ENCODE assay signal across 15 mouse cellular contexts in the genomic region with DNA sequence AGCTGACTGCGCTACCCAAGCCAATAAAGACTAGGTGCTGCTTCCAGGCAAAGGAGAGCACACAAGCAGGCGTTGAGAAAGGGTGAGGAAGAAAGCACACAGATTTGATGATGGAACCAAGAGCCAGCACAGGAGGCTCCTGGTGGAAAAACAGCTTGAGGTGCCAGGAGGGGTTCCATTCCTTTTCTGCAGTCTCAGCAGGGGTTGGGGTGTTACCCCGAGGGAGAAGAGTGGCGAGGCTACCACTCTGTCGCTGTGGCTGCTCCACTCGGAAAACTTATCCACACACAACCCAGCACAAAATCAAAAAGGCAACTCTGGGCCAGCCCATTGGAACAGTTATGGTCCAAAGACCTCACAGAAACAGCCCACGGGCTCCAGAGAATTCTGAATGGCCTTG. TPM values are rescaled to one million over a fixed set of nuclear protein-coding genes. Genes with fewer than 3 reads are reported as not detected.
DNase-seq lines count a peak whose midpoint lies in the region; ATAC-seq lines count a peak whose summit lies in the region.
"Had no signal": no experiment of that assay in that cellular context is flagged by ENCODE, and none has a peak within 500 bp of the region (broad histone marks: within the 10 kb centered on the region; RNA-seq: fewer than 3 reads in every experiment).

No protein-coding gene starts in this region.

- no peaks in the 10 kb centered on the region for H3K27me3 ChIP-seq in hindbrain, embryonic 10.5 days (ENCODE audit: insufficient read depth, poor library complexity, severe bottlenecking)
- H3K27me3 ChIP-seq in hindbrain, embryonic 11.5 days (ENCODE audit: control insufficient read depth, insufficient read depth, low read length) = no peaks in the 10 kb centered on the region
- H3K27me3 ChIP-seq in midbrain, embryonic 12.5 days = no peaks in the 10 kb centered on the region
- no peaks in the 10 kb centered on the region for H3K27me3 ChIP-seq in midbrain, embryonic 14.5 days (ENCODE audit: control insufficient read depth, insufficient read depth, low read length)
- H3K27me3 ChIP-seq in hindbrain, embryonic 14.5 days (ENCODE audit: control insufficient read depth, insufficient read depth, low read length) = no peaks in the 10 kb centered on the region
- no peaks in the 10 kb centered on the region for H3K27me3 ChIP-seq in neural tube, embryonic 15.5 days (replicated peaks)
- H3K27me3 ChIP-seq in liver, embryonic 12.5 days (replicated peaks) = no peaks in the 10 kb centered on the region
- H3K27me3 ChIP-seq: heart, embryonic 13.5 days; stomach, embryonic 15.5 days had no signal

- no peak for ATAC-seq in hindbrain, embryonic 11.5 days (ENCODE audit: low FRiP score)
- ATAC-seq in midbrain, embryonic 12.5 days (ENCODE audit: low FRiP score, low read depth) = no peak
- no peak for ATAC-seq in midbrain, embryonic 14.5 days (ENCODE audit: low FRiP score, low TSS enrichment)
- ATAC-seq in hindbrain, embryonic 14.5 days (ENCODE audit: low FRiP score) = no peak
- no peak for ATAC-seq in neural tube, embryonic 15.5 days (ENCODE audit: low FRiP score)
- ATAC-seq in liver, embryonic 12.5 days = no peak

- DNase-seq in hindbrain, embryonic 10.5 days (ENCODE audit: low spot score) = no peak
- DNase-seq in hindbrain, embryonic 11.5 days (ENCODE audit: low spot score) = no peak
- no peak for DNase-seq in midbrain, embryonic 14.5 days
- DNase-seq in hindbrain, embryonic 14.5 days (ENCODE audit: low spot score) = no peak
- DNase-seq in spleen, postnatal 10 days (ENCODE audit: low spot score in 2 of 2) = no peak
- DNase-seq: gastrocnemius, postnatal 36 days; thymus, postnatal 14 days had no signal

- no peaks in the 10 kb centered on the region for H3K9me3 ChIP-seq in hindbrain, embryonic 10.5 days
- H3K9me3 ChIP-seq in hindbrain, embryonic 11.5 days (ENCODE audit: control insufficient read depth, low read length) = no peaks in the 10 kb centered on the region
- H3K9me3 ChIP-seq in midbrain, embryonic 12.5 days = no peaks in the 10 kb centered on the region
- H3K9me3 ChIP-seq in midbrain, embryonic 14.5 days (ENCODE audit: control insufficient read depth, low read length) = no peaks in the 10 kb centered on the region
- H3K9me3 ChIP-seq in hindbrain, embryonic 14.5 days (ENCODE audit: control insufficient read depth, low read length) = no peaks in the 10 kb centered on the region
- no peaks in the 10 kb centered on the region for H3K9me3 ChIP-seq in neural tube, embryonic 15.5 days (replicated peaks)
- H3K9me3 ChIP-seq in liver, embryonic 12.5 days (replicated peaks) = no peaks in the 10 kb centered on the region
- H3K9me3 ChIP-seq: G1E; heart, embryonic 13.5 days; stomach, embryonic 15.5 days had no signal

- peaks cover 21% of the 10 kb centered on the region for H3K4me1 ChIP-seq in hindbrain, embryonic 10.5 days (replicated peaks)
- no peaks in the 10 kb centered on the region for H3K4me1 ChIP-seq in hindbrain, embryonic 11.5 days (replicated peaks; ENCODE audit: control insufficient read depth, insufficient read depth, low read length)
- no peaks in the 10 kb centered on the region for H3K4me1 ChIP-seq in midbrain, embryonic 12.5 days
- no peaks in the 10 kb centered on the region for H3K4me1 ChIP-seq in midbrain, embryonic 14.5 days (ENCODE audit: control insufficient read depth, insufficient read depth, low read length)
- no peaks in the 10 kb centered on the region for H3K4me1 ChIP-seq in hindbrain, embryonic 14.5 days (replicated peaks; ENCODE audit: control insufficient read depth, insufficient read depth, low read length)
- H3K4me1 ChIP-seq in neural tube, embryonic 15.5 days = peaks cover 7% of the 10 kb centered on the region; the same call in 1 of the 2 replicates
- H3K4me1 ChIP-seq in liver, embryonic 12.5 days = no peaks in the 10 kb centered on the region
- H3K4me1 ChIP-seq: stomach, embryonic 15.5 days had no signal

- 63% methylated on average over 7 of the region's 7 CpGs for WGBS in hindbrain, embryonic 10.5 days
- WGBS in hindbrain, embryonic 11.5 days = 67% methylated on average over 7 of the region's 7 CpGs
- WGBS in midbrain, embryonic 12.5 days = 60% methylated on average over 7 of the region's 7 CpGs
- WGBS in midbrain, embryonic 14.5 days = 72% methylated on average over 7 of the region's 7 CpGs
- WGBS in hindbrain, embryonic 14.5 days = 68% methylated on average over 7 of the region's 7 CpGs
- WGBS in neural tube, embryonic 15.5 days = 66% methylated on average over 7 of the region's 7 CpGs
- WGBS in liver, embryonic 12.5 days (ENCODE audit: insufficient replicate concordance) = 69% methylated on average over 7 of the region's 7 CpGs

- no peak overlapping the region for H3K4me2 ChIP-seq in hindbrain, embryonic 11.5 days (replicated peaks; ENCODE audit: low read depth, low read length)
- H3K4me2 ChIP-seq in midbrain, embryonic 12.5 days (replicated peaks) = no peak overlapping the region
- H3K4me2 ChIP-seq in midbrain, embryonic 14.5 days (ENCODE audit: low read length) = no peak overlapping the region
- no peak overlapping the region for H3K4me2 ChIP-seq in hindbrain, embryonic 14.5 days (replicated peaks)
- no peak overlapping the region for H3K4me2 ChIP-seq in neural tube, embryonic 15.5 days
- no peak overlapping the region for H3K4me2 ChIP-seq in liver, embryonic 12.5 days
- H3K4me2 ChIP-seq: heart, embryonic 13.5 days had no signal

- no peak overlapping the region for H3K4me3 ChIP-seq in hindbrain, embryonic 10.5 days
- no peak overlapping the region for H3K4me3 ChIP-seq in hindbrain, embryonic 11.5 days (ENCODE audit: low read depth, low read length)
- no peak overlapping the region for H3K4me3 ChIP-seq in midbrain, embryonic 12.5 days
- H3K4me3 ChIP-seq in midbrain, embryonic 14.5 days (replicated peaks; ENCODE audit: low read depth, low read length) = no peak overlapping the region
- no peak overlapping the region for H3K4me3 ChIP-seq in hindbrain, embryonic 14.5 days (replicated peaks; ENCODE audit: low read length)
- no peak overlapping the region for H3K4me3 ChIP-seq in neural tube, embryonic 15.5 days (replicated peaks)
- H3K4me3 ChIP-seq in liver, embryonic 12.5 days = no peak overlapping the region
- H3K4me3 ChIP-seq: heart, embryonic 13.5 days; stomach, embryonic 15.5 days had no signal

- no peak overlapping the region for H3K9ac ChIP-seq in hindbrain, embryonic 11.5 days (ENCODE audit: low read depth, low read length)
- no peak overlapping the region for H3K9ac ChIP-seq in midbrain, embryonic 12.5 days (replicated peaks)
- no peak overlapping the region for H3K9ac ChIP-seq in midbrain, embryonic 14.5 days (replicated peaks; ENCODE audit: low read length)
- no peak overlapping the region for H3K9ac ChIP-seq in hindbrain, embryonic 14.5 days
- no peak overlapping the region for H3K9ac ChIP-seq in neural tube, embryonic 15.5 days (replicated peaks)
- no peak overlapping the region for H3K9ac ChIP-seq in liver, embryonic 12.5 days
- H3K9ac ChIP-seq: heart, embryonic 13.5 days; stomach, embryonic 15.5 days had no signal

- 0 out of 2 replicates have a peak overlapping the region, but pooled peaks have one; percentile 35 for H3K27ac ChIP-seq in hindbrain, embryonic 10.5 days
- H3K27ac ChIP-seq in hindbrain, embryonic 11.5 days (ENCODE audit: low read depth, low read length) = no peak overlapping the region
- H3K27ac ChIP-seq in midbrain, embryonic 12.5 days (replicated peaks) = peak overlapping the region; percentile 4; the same call in 1 of the 2 replicates
- H3K27ac ChIP-seq in midbrain, embryonic 14.5 days (replicated peaks; ENCODE audit: low read depth, low read length) = no peak overlapping the region
- H3K27ac ChIP-seq in hindbrain, embryonic 14.5 days = peak overlapping the region; percentile 14; the same call in 1 of the 2 replicates
- 0 out of 2 replicates have a peak overlapping the region, but pooled peaks have one; percentile 18 for H3K27ac ChIP-seq in neural tube, embryonic 15.5 days (replicated peaks)
- H3K27ac ChIP-seq in liver, embryonic 12.5 days = no peak overlapping the region
- H3K27ac ChIP-seq: heart, embryonic 13.5 days; kidney, postnatal 0 days; stomach, embryonic 15.5 days had no signal

- peaks cover 49% of the 10 kb centered on the region for H3K36me3 ChIP-seq in hindbrain, embryonic 10.5 days
- no peaks in the 10 kb centered on the region for H3K36me3 ChIP-seq in hindbrain, embryonic 11.5 days (ENCODE audit: control insufficient read depth, insufficient read depth, low read length)
- H3K36me3 ChIP-seq in midbrain, embryonic 12.5 days = peaks cover 43% of the 10 kb centered on the region
- peaks cover 86% of the 10 kb centered on the region for H3K36me3 ChIP-seq in midbrain, embryonic 14.5 days (ENCODE audit: control insufficient read depth, insufficient read depth, low read length)
- peaks cover 89% of the 10 kb centered on the region for H3K36me3 ChIP-seq in hindbrain, embryonic 14.5 days (replicated peaks; ENCODE audit: control insufficient read depth, insufficient read depth)
- H3K36me3 ChIP-seq in neural tube, embryonic 15.5 days = peaks cover 80% of the 10 kb centered on the region
- 0 out of 2 replicates have a peak, but pooled peaks cover 5% of the 10 kb centered on the region for H3K36me3 ChIP-seq in liver, embryonic 12.5 days
- H3K36me3 ChIP-seq: stomach, embryonic 15.5 days had no signal

RNA-seq across cellular contexts. Expression of a gene that starts 29.5 kb away (rescaled TPM):
- 40.1 and 63.3 TPM in 2 replicates for polyA plus RNA-seq in hindbrain, embryonic 10.5 days (2016; fragmentation: Nextera tagmentation; extraction: Ambion mirVana)
- polyA plus RNA-seq in hindbrain, embryonic 11.5 days (2014; fragmentation: Nextera tagmentation; extraction: Ambion mirVana) = 62.8 and 64.7 TPM in 2 replicates
- 80.3 and 83.2 TPM in 2 replicates for polyA plus RNA-seq in midbrain, embryonic 12.5 days (2016; fragmentation: Nextera tagmentation; extraction: Ambion mirVana)
- polyA plus RNA-seq in midbrain, embryonic 14.5 days (2014; fragmentation: Nextera tagmentation; extraction: Ambion mirVana) = 240 and 245 TPM in 2 replicates
- polyA plus RNA-seq in hindbrain, embryonic 14.5 days (2014; fragmentation: Nextera tagmentation; extraction: Ambion mirVana) = 275 and 317 TPM in 2 replicates
- 276 and 315 TPM in 2 replicates for polyA plus RNA-seq in neural tube, embryonic 15.5 days (2015; fragmentation: Nextera tagmentation; extraction: Ambion mirVana)
- 5.8 and 5.9 TPM in 2 replicates for polyA plus RNA-seq in liver, embryonic 12.5 days (2016; fragmentation: Nextera tagmentation; extraction: Ambion mirVana)

RNA-seq across cellular contexts. Expression of a gene that starts 33.4 kb away (rescaled TPM):
- 1.1 and 1.2 TPM in 2 replicates for polyA plus RNA-seq in hindbrain, embryonic 10.5 days (2016; fragmentation: Nextera tagmentation; extraction: Ambion mirVana)
- polyA plus RNA-seq in hindbrain, embryonic 11.5 days (2014; fragmentation: Nextera tagmentation; extraction: Ambion mirVana) = 0.80 and 0.98 TPM in 2 replicates
- 0.64 and 1.3 TPM in 2 replicates for polyA plus RNA-seq in midbrain, embryonic 12.5 days (2016; fragmentation: Nextera tagmentation; extraction: Ambion mirVana)
- 0.38 and 0.39 TPM in 2 replicates for polyA plus RNA-seq in midbrain, embryonic 14.5 days (2014; fragmentation: Nextera tagmentation; extraction: Ambion mirVana)
- 0.42 and 1.2 TPM in 2 replicates for polyA plus RNA-seq in hindbrain, embryonic 14.5 days (2014; fragmentation: Nextera tagmentation; extraction: Ambion mirVana)
- polyA plus RNA-seq in neural tube, embryonic 15.5 days (2015; fragmentation: Nextera tagmentation; extraction: Ambion mirVana) = 1.1 and 2.1 TPM in 2 replicates
- polyA plus RNA-seq in liver, embryonic 12.5 days (2016; fragmentation: Nextera tagmentation; extraction: Ambion mirVana) = 0.44 and 0.54 TPM in 2 replicates
- polyA plus RNA-seq: embryonic facial prominence, embryonic 11.5 days; G1E had no signal

RNA-seq across cellular contexts. Expression of a gene that starts 42.0 kb away (rescaled TPM):
- polyA plus RNA-seq in hindbrain, embryonic 10.5 days (2016; fragmentation: Nextera tagmentation; extraction: Ambion mirVana) = 5.7 and 7.2 TPM in 2 replicates
- polyA plus RNA-seq in hindbrain, embryonic 11.5 days (2014; fragmentation: Nextera tagmentation; extraction: Ambion mirVana) = 4.2 and 4.3 TPM in 2 replicates
- polyA plus RNA-seq in midbrain, embryonic 12.5 days (2016; fragmentation: Nextera tagmentation; extraction: Ambion mirVana) = 2.6 and 4.6 TPM in 2 replicates
- polyA plus RNA-seq in midbrain, embryonic 14.5 days (2014; fragmentation: Nextera tagmentation; extraction: Ambion mirVana) = 3.5 TPM in 2 replicates
- 4.3 and 5.1 TPM in 2 replicates for polyA plus RNA-seq in hindbrain, embryonic 14.5 days (2014; fragmentation: Nextera tagmentation; extraction: Ambion mirVana)
- polyA plus RNA-seq in neural tube, embryonic 15.5 days (2015; fragmentation: Nextera tagmentation; extraction: Ambion mirVana) = 6.1 and 7.5 TPM in 2 replicates
- 3.3 and 3.5 TPM in 2 replicates for polyA plus RNA-seq in liver, embryonic 12.5 days (2016; fragmentation: Nextera tagmentation; extraction: Ambion mirVana)

RNA-seq across cellular contexts. Expression of a gene that starts 42.2 kb away (rescaled TPM):
- polyA plus RNA-seq in hindbrain, embryonic 10.5 days (2016; fragmentation: Nextera tagmentation; extraction: Ambion mirVana) = 0.31 and 0.73 TPM in 2 replicates
- polyA plus RNA-seq in hindbrain, embryonic 11.5 days (2014; fragmentation: Nextera tagmentation; extraction: Ambion mirVana) = 0.22 and 0.34 TPM in 2 replicates
- 0.20 and 0.43 TPM in 2 replicates for polyA plus RNA-seq in midbrain, embryonic 12.5 days (2016; fragmentation: Nextera tagmentation; extraction: Ambion mirVana)
- 0.41 and 0.80 TPM in 2 replicates for polyA plus RNA-seq in midbrain, embryonic 14.5 days (2014; fragmentation: Nextera tagmentation; extraction: Ambion mirVana)
- polyA plus RNA-seq in hindbrain, embryonic 14.5 days (2014; fragmentation: Nextera tagmentation; extraction: Ambion mirVana) = 0.52 and 0.74 TPM in 2 replicates
- 0.50 and 0.70 TPM in 2 replicates for polyA plus RNA-seq in neural tube, embryonic 15.5 days (2015; fragmentation: Nextera tagmentation; extraction: Ambion mirVana)
- polyA plus RNA-seq in liver, embryonic 12.5 days (2016; fragmentation: Nextera tagmentation; extraction: Ambion mirVana) = 0.12 and 0.26 TPM in 2 replicates
- polyA plus RNA-seq: embryonic facial prominence, embryonic 11.5 days had no signal

RNA-seq across cellular contexts. Expression of a gene that starts 58.3 kb away (rescaled TPM):
- polyA plus RNA-seq in hindbrain, embryonic 10.5 days (2016; fragmentation: Nextera tagmentation; extraction: Ambion mirVana) = 34.3 and 36.1 TPM in 2 replicates
- polyA plus RNA-seq in hindbrain, embryonic 11.5 days (2014; fragmentation: Nextera tagmentation; extraction: Ambion mirVana) = 11.6 and 13.1 TPM in 2 replicates
- 27.0 and 29.1 TPM in 2 replicates for polyA plus RNA-seq in midbrain, embryonic 12.5 days (2016; fragmentation: Nextera tagmentation; extraction: Ambion mirVana)
- 13.6 and 19.8 TPM in 2 replicates for polyA plus RNA-seq in midbrain, embryonic 14.5 days (2014; fragmentation: Nextera tagmentation; extraction: Ambion mirVana)
- polyA plus RNA-seq in hindbrain, embryonic 14.5 days (2014; fragmentation: Nextera tagmentation; extraction: Ambion mirVana) = 16.8 and 19.4 TPM in 2 replicates
- 30.7 and 34.7 TPM in 2 replicates for polyA plus RNA-seq in neural tube, embryonic 15.5 days (2015; fragmentation: Nextera tagmentation; extraction: Ambion mirVana)
- 11.9 and 12.4 TPM in 2 replicates for polyA plus RNA-seq in liver, embryonic 12.5 days (2016; fragmentation: Nextera tagmentation; extraction: Ambion mirVana)

Comparison
In these comparisons a context has a peak if more than half of its experiments do, and no peak if none do; other contexts are left out.
1. H3K27ac ChIP-seq: peak in hindbrain, embryonic 10.5 days (single experiment), midbrain, embryonic 12.5 days (single experiment), hindbrain, embryonic 14.5 days (single experiment) and neural tube, embryonic 15.5 days (single experiment); none in hindbrain, embryonic 11.5 days (single experiment), midbrain, embryonic 14.5 days (single experiment) and liver, embryonic 12.5 days (single experiment).